Mouse (Mus musculus): Measurements from ENCODE around the gene Plpp2. TPM values are rescaled to one million over a fixed set of nuclear protein-coding genes. Genes with fewer than 3 reads are reported as not detected.

Gene Plpp2
- polyA plus RNA-seq, 1 experiment: 2.6 TPM

DNA sequence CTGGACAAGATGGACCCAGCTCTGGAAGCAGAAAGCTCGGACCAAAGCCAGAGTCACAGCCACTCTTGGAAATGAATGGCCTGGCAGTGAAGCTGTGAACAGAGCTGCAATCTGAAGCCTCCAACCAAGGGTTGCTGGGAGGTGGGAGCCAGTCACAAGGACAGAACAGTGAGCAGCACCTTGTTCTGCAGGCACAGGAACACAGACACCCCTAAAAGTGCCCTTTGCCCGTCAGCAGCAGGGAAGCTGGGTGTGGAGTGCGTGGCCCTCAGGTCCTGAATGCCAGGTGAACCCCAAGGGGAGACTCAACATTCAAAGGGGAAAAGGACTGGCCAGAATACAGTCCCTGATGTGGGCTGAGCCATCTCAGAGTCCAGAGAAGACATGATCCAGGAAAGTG is 2.0 kb downstream of the Plpp2 start:
- no peak for DNase-seq (ENCODE audit: extremely low spot score in 1 of 2, low spot score in 1 of 2)

GRCm38 (mm10) chr10:79530721-79531120 is 2.9 kb downstream of the Plpp2 start:
- DNase-seq (ENCODE audit: extremely low spot score in 1 of 2, low spot score in 1 of 2): no peak

- no peak for DNase-seq (ENCODE audit: extremely low spot score in 1 of 2, low spot score in 1 of 2)
Measured at GRCm38 (mm10) chr10:79530241-79530640, 3.4 kb downstream of the Plpp2 start.

- no peak for DNase-seq (ENCODE audit: extremely low spot score in 1 of 2, low spot score in 1 of 2)
Measured at GRCm38 (mm10) chr10:79528081-79528480, 5.5 kb downstream of the Plpp2 start.

DNA sequence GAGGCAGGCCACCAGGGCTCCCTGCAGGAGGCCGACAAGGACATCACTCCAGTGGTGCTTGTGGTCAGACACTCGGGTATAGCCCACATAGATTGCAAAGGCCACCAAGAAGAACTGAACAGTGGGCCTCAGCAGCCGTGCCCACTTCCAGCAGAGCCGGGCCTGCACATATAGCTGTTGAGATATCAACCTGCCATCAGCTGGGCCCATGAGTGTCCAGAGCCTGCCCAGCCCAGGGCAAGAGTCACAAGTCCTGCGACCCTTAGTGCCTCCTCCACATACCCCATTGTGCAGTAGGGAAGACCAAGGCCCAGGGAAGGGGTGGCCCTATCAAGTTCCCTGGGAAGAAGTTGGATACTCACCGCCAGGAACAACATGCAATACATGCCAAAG is 6.1 kb downstream of the Plpp2 start:
- DNase-seq (ENCODE audit: extremely low spot score in 1 of 2, low spot score in 1 of 2): no peak

DNA sequence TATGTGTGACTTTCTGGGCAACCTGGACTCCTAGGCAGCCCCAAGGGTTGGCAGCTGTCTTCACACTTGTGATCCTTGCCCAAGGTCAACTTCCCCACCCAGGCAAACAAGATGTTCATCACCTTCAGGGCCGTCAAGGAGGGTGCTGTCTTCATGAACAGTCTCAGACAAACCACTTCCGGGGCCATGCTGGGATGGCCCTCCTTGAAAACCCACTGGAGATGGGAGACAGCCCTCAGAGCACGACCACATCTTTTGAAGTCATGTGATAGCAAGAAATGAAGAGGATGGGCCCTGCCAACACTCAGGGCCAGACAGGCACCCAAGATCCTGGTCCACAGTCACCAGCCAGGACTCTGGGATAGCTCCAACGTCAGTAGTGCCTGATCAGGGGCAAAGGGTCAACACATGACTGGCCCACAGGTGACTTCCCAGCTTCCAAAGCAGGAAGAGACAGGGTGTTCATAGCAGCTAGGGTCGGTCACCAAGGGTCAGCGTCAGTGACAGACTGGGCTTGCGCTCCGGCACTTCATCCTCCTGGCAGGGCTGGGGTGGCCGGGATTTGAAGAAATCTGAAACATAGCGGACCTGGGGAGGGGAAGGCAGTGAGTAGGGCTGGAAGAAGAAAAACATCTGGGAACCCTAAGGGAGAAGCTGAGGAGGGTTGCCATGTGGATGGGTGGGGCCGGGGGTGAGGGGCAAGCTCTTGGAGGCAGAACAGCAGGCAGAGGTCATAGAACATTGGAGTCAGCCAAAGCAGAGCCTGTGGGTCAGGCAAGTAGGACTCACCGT is 6.7 kb downstream of the Plpp2 start:
- DNase-seq (ENCODE audit: extremely low spot score in 1 of 2, low spot score in 1 of 2): no peak

DNA sequence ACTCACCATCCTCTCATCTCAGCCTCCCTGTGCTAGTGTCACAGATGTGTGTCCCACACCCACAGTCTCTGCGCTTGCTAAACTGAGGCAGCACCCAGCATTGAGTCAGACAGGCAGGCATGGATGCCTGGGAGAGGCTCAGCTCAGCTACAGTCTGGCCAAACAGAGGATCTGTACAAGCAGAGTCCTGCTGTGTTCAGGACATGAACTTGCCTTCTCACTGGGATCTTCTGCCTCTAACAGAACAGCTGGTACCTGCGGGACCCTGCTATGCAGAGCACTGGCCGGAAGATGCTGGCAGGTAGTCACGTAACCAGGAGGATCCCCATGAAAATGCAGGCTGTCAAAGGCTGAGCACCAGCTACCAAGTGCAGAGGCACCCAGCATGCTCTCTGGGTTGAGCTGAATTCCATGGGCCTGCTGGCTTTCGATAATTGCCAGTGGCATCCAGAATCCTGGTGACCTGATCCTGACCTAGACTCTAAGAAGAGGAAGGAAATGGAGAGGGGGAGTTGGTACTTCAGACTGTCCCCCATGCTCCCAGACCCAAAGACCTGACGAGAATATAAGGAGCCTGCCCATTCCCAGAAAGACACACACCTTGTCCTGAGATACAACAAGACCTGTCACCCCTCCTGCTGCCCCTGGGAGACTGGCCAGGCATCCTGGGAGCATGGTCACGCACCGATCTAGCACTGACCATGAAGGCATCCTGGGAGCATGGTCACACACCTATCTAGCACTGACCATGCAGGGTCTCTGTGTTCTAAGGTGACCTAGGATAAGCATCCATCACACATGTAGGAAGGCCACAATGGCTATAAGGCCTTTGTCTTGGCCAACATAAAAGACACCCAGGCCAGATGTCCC is 7.9 kb downstream of the Plpp2 start:
- DNase-seq (ENCODE audit: extremely low spot score in 1 of 2, low spot score in 1 of 2): no peak

- no peak for DNase-seq (ENCODE audit: extremely low spot score in 1 of 2, low spot score in 1 of 2)
Measured at GRCm38 (mm10) chr10:79524433-79524832, 9.2 kb downstream of the Plpp2 start.

DNA sequence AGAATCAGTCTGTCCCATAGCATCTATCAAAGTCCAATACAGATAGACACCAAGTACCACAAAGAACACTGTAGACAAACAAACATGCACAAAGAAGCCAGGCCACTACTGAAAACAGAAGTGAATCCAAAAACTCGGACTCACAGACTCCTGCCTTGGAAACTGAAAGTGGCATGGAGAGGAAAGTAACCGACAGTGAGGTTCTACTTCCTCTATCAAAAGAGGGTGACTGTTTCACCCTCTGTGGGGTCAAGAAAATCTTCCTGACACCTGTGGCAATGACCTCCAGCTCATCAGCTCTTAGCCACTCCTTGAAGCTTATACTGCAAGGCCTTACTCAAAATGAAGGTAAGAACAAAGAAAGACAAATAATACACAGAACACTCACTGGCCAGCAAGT is 26.9 kb downstream of the Plpp2 start:
- DNase-seq (ENCODE audit: extremely low spot score in 1 of 2, low spot score in 1 of 2): no peak

DNA sequence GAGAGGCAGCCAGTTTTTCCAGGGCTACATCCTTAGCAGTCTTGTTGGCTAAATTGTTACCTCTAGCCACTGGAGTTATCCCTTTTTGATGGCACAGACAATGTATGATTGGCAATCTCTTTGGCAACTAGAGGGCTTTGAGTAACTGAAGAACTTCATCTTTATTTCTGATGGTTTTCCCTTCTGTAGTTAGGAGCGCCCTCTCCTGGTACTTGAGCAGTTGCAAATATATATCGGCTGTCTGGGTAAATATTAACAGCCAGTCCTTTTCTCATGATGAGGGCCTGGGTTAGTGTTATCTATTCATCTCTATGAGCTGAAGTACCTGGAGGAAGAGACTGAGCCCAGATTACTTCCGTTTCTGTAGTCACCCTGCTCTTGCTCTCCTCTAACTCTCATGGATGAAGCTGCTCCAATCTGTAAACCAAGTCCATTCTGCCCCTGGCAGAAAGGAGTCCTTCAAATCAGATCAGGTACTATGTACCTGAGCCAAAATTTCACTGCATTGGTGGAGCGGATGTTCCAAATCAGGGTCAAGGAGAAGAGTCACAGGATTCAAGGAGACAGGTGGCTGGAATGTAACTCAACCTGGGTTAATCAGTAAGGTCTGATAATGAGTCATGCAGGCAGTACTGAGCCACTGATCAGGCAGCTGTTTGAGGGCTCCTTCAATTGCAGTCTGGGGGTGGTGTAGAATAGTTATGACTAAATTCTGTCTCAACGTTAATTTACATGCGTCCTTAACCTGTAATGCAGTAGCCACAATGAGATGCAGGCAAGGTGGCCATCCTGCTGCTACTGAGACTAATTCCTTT is 30.6 kb downstream of the Plpp2 start:
- DNase-seq (ENCODE audit: extremely low spot score in 1 of 2, low spot score in 1 of 2): peak in 1 of 2 experiments; percentile 11

DNA sequence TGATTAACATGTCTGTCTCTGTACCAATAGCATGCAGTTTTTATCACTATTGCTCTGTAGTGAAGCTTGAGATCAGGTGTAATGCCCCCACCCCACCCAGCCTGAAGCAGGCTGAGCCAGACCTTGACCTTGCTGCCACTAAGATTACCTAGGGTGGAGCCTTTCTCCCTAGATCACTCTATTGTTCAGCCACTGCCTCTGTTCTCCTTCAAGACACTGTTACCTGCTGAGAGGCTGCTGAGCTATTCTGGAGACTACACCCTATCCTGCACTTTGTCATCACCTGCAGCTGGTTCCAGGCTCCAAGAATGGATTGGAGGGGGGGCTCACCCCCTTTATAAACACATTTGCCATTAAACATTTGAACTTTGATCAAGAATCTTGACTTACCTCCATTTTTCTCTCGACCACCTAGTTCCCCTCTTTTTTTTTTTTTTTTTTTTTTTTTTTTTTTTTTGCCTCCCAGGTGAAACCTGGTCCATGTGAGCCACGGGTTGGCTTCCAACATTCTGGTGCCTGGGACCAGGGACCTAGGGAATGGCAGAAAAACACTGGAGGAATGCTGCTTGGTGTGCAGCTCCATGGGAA is 36.8 kb downstream of the Plpp2 start:
- no peak for DNase-seq (ENCODE audit: extremely low spot score in 1 of 2, low spot score in 1 of 2)

DNA sequence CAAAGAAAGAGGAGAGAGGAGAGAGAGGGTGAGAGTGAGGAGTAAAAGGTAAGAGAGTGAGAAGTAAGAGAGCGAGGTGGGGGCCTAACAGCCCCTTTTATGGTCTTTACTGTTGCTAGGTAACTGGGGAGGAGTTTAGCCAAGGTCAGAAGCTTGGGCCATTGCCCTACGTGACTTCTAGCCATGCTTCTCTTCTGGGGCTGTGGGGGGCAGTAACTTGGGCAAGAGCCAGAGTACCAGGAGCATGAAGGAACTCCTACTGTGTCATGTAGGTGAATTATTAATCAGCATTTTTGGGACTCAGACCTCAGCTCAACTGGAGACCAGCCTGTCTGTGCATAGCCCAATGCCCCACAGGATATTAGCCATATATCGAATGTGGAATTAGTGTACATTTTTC is 37.7 kb downstream of the Plpp2 start:
- no peak for DNase-seq (ENCODE audit: extremely low spot score in 1 of 2, low spot score in 1 of 2)

Other genes with a start within 250 kb of the Plpp2 start
- gene Vmn2r82, start 177.3 kb downstream of the Plpp2 start, polyA plus RNA-seq (2012; rRNA removed): not detected in 2 replicates
- not detected in 2 replicates for gene Vmn2r83, start 65.1 kb downstream of the Plpp2 start, polyA plus RNA-seq (2012; rRNA removed)
- 84.8 and 89.0 TPM in 2 replicates for gene Mier2, start 21.4 kb upstream of the Plpp2 start, polyA plus RNA-seq (2012; rRNA removed)
- gene Theg, start 53.5 kb upstream of the Plpp2 start, polyA plus RNA-seq (2012; rRNA removed): 1.1 and 2.0 TPM in 2 replicates
- gene C2cd4c, start 80.2 kb upstream of the Plpp2 start, polyA plus RNA-seq (2012; rRNA removed): 9.8 and 11.3 TPM in 2 replicates
- 54.1 and 63.1 TPM in 2 replicates for gene Shc2, start 104.1 kb upstream of the Plpp2 start, polyA plus RNA-seq (2012; rRNA removed)
- 0.22 and 0.25 TPM in 2 replicates for gene Odf3l2, start 111.9 kb upstream of the Plpp2 start, polyA plus RNA-seq (2012; rRNA removed)
- gene Madcam1, start 130.8 kb upstream of the Plpp2 start, polyA plus RNA-seq (2012; rRNA removed): not detected in 2 replicates
- gene Tpgs1, start 135.6 kb upstream of the Plpp2 start, polyA plus RNA-seq (2012; rRNA removed): 89.4 and 92.3 TPM in 2 replicates
- gene Cdc34, start 148.4 kb upstream of the Plpp2 start, polyA plus RNA-seq (2012; rRNA removed): 96.3 and 111 TPM in 2 replicates
- 1.8 and 2.1 TPM in 2 replicates for gene Gzmm, start 155.2 kb upstream of the Plpp2 start, polyA plus RNA-seq (2012; rRNA removed)
- gene Bsg, start 170.7 kb upstream of the Plpp2 start, polyA plus RNA-seq (2012; rRNA removed): 1,126 and 1,227 TPM in 2 replicates
- gene Hcn2, start 182.8 kb upstream of the Plpp2 start, polyA plus RNA-seq (2012; rRNA removed): 119 and 124 TPM in 2 replicates
- gene Polrmt, start 212.8 kb upstream of the Plpp2 start, polyA plus RNA-seq (2012; rRNA removed): 60.7 and 62.2 TPM in 2 replicates
- gene Fgf22, start 221.3 kb upstream of the Plpp2 start, polyA plus RNA-seq (2012; rRNA removed): 6.2 and 6.9 TPM in 2 replicates
- 140 and 166 TPM in 2 replicates for gene Rnf126, start 233.2 kb upstream of the Plpp2 start, polyA plus RNA-seq (2012; rRNA removed)
- gene Fstl3, start 243.5 kb upstream of the Plpp2 start, polyA plus RNA-seq (2012; rRNA removed): 5.6 and 7.0 TPM in 2 replicates

All from frontal cortex, adult 2 months (tissue).